Mouse (Mus musculus) heart, embryonic 14.5 days (tissue): ENCODE data around the gene Cidec. TPM values are rescaled to one million over a fixed set of nuclear protein-coding genes. Genes with fewer than 3 reads are reported as not detected.

Source experiments
- ATAC-seq: fragments of 200-750 bp; cut with Nextera tagmentation; 2 replicates; pipeline ENCODE4 v1.8.0; 2017; ENCODE audit warnings: low read depth, moderate TSS enrichment; ENCODE audit not compliant: insufficient number of reproducible peaks, insufficient read depth, low FRiP score
- H3K27ac ChIP-seq, 2 experiments: fragments of 200-500 bp in 1 of 2; fragments of 300-500 bp in 1 of 2; sonication (generic) in 1 of 2; replicated peaks in 1 of 2; 2 replicates each; pipeline ENCODE4 v1.5.1; 2012 to 2014; ENCODE audit warnings: low read depth in 2 of 2, low read length in 2 of 2, control low read depth in 1 of 2, mild to moderate bottlenecking in 1 of 2, mixed read lengths in 1 of 2; ENCODE audit not compliant: control insufficient read depth in 1 of 2, insufficient read depth in 1 of 2
- H3K27me3 ChIP-seq: fragments of 300-500 bp; sonication (generic); 2 replicates; pipeline ENCODE4 v1.6.1; 2014; ENCODE audit warnings: mild to moderate bottlenecking, low read length, control low read depth; ENCODE audit not compliant: control insufficient read depth, insufficient read depth
- H3K36me3 ChIP-seq: fragments of 300-500 bp; sonication (generic); 2 replicates; pipeline ENCODE4 v1.6.1; 2014; ENCODE audit warnings: mild to moderate bottlenecking, control low read depth, low read length, mixed read lengths; ENCODE audit not compliant: control insufficient read depth, insufficient read depth
- H3K4me1 ChIP-seq, 2 experiments: fragments of 200-500 bp in 1 of 2; fragments of 300-500 bp in 1 of 2; sonication (generic) in 1 of 2; 2 replicates each; pipeline ENCODE4 v1.6.1; 2012 to 2014; ENCODE audit warnings: low read length in 2 of 2, control low read depth in 1 of 2, mixed read lengths in 1 of 2; ENCODE audit not compliant: control insufficient read depth in 2 of 2, insufficient read depth in 2 of 2
- H3K4me2 ChIP-seq: fragments of 300-500 bp; sonication (generic); 2 replicates; pipeline ENCODE4 v1.6.1; 2014; ENCODE audit warnings: mild to moderate bottlenecking, low read length
- H3K4me3 ChIP-seq, 2 experiments: fragments of 200-500 bp in 1 of 2; fragments of 300-500 bp in 1 of 2; sonication (generic) in 1 of 2; 2 replicates each; pipeline ENCODE4 v1.5.1; 2012 to 2014; ENCODE audit warnings: low read length in 2 of 2, mild to moderate bottlenecking in 2 of 2, control low read depth in 1 of 2, low read depth in 1 of 2, moderate library complexity in 1 of 2; ENCODE audit not compliant: control insufficient read depth in 1 of 2, insufficient read depth in 1 of 2
- H3K9ac ChIP-seq: fragments of 300-500 bp; sonication (generic); 2 replicates; pipeline ENCODE4 v1.6.1; 2014; ENCODE audit warnings: mild to moderate bottlenecking, low read length
- H3K9me3 ChIP-seq: fragments of 300-500 bp; sonication (generic); 2 replicates; pipeline ENCODE4 v1.6.1; 2016; ENCODE audit warnings: low read length, control low read depth; ENCODE audit not compliant: control insufficient read depth
- WGBS: fragments of 180-500 bp; shearing (Covaris S2); extraction: QIAGEN DNeasy Blood & Tissue Kit; methylation state at CpG from one replicate; pipeline ENCODE4 v1.1.7; 2014; 5-methylcytosine and 5-hydroxymethylcytosine counted together
- polyA plus RNA-seq: library from polyadenylated mRNA; unstranded; fragments of >200 nt; fragmentation: Nextera tagmentation; extraction: Ambion mirVana; gene quantifications from 2 replicates; pipeline ENCODE4 v1.2.1, GENCODE M21; 2014

The Cidec gene
- not detected in 2 replicates for polyA plus RNA-seq

DNA sequence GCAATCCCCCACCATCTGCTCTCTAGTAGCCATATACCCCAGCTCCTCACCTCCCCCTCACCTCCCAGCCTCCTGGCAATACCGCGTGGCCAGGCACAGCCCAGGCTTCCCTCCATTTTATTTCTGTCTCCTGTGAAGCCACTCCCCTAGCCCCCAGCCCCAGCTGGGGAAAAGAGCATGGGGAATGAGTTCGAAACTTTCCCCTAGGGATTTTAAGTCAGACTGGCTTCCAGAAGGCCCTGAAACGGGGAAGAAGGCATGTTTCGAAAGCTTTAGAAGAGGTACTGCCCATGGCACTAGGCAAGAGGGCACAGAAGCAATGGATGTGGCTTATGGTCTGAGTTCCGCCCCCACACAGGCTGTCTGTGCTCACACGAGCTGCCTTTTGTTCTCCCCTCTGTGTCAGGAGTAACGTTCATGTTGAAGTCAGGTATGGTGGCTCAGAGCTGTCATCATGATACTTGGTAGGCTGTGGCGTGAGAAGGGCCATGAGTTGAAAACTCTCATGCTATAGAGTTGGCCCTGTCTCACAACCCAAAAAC lies at the start of gene Cidec:
Cidec (minus strand) TSS at position 97 of the 542 bp plus-strand sequence.
- Histone ChIP-seq H3K36me3 (no peaks in the 10 kb centered on the region), H3K4me1 (no peaks in the 10 kb centered on the region), H3K9ac (no peak within 1 kb of the TSS), H3K27me3 (no peaks in the 10 kb centered on the region), H3K4me2 (no peak within 1 kb of the TSS), H3K4me3 (no peak within 1 kb of the TSS), H3K27ac (no peak within 1 kb of the TSS), H3K9me3 (no peaks in the 10 kb centered on the region)
- no peak for ATAC-seq
- 71% methylated on average over 9 of the region's 9 CpGs for WGBS

- ATAC-seq = 0 out of 2 replicates have a peak, but pooled peaks have one; percentile 18
- Histone ChIP-seq H3K27me3 (peaks cover 4% of the 10 kb centered on the region; the same call in 1 of the 2 replicates), H3K36me3 (peaks cover 20% of the 10 kb centered on the region), H3K9ac (peak overlapping the region; percentile 78), H3K4me3 (peak overlapping the region; percentile 60 to 69), H3K4me2 (peak overlapping the region; percentile 79), H3K9me3 (no peaks in the 10 kb centered on the region), H3K4me1 (peaks cover 16 to 27% of the 10 kb centered on the region in 2 experiments), H3K27ac (peak overlapping the region; percentile 70 to 86)
- WGBS = 9% methylated on average over 10 of the region's 10 CpGs
Observed at GRCm38 (mm10) chr6:113483729-113484128, 48.2 kb upstream of the Cidec start.

DNA sequence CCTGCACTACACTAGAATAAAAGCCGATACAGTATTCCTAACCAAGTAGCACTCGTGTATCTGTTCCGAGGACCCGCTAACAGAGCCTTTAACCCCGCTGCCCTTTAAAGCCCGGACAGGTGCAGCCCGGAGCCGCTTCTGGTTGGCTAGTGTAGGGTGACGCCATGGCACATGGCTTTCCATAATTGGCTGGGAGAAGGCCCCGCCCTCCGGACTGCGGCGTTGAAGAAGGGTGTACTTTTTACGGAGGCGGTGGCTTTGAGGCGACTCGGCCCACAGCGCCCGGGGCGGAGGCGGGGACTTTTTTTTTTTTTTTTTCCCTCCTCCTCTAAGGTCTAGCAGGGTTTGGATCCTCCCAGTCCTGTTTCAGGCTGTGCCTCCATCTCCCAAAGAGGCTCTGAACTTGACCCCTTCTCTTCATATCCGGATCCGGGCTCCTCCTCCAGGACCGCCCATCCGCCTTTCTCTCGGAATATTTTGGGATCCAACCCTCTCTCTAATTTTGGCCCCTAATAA lies 47.6 kb upstream of the Cidec start, which contains the start of gene Creld1:
Creld1 (plus strand) TSS at position 198 of the 516 bp plus-strand sequence.
- Histone ChIP-seq H3K4me3 (peak within 1 kb of the TSS; percentile 60 to 69), H3K9ac (peak within 1 kb of the TSS; percentile 78), H3K4me2 (peak within 1 kb of the TSS; percentile 79), H3K4me1 (peaks cover 16 to 27% of the 10 kb centered on the region in 2 experiments), H3K27me3 (peaks cover 4% of the 10 kb centered on the region; the same call in 1 of the 2 replicates), H3K27ac (peak within 1 kb of the TSS; percentile 70 to 86), H3K36me3 (peaks cover 15% of the 10 kb centered on the region), H3K9me3 (no peaks in the 10 kb centered on the region)
- peak; percentile 95 for ATAC-seq
- under 1% methylated on average over 25 of the region's 26 CpGs for WGBS

GRCm38 (mm10) chr6:113482477-113483099 lies 47.0 kb upstream of the Cidec start:
- Histone ChIP-seq H3K36me3 (peaks cover 9% of the 10 kb centered on the region; the same call in 1 of the 2 replicates), H3K4me3 (peak overlapping the region; percentile 60 to 69), H3K9me3 (no peaks in the 10 kb centered on the region), H3K4me1 (peaks cover 16 to 27% of the 10 kb centered on the region in 2 experiments), H3K27me3 (peaks cover 4% of the 10 kb centered on the region; the same call in 1 of the 2 replicates), H3K9ac (peak overlapping the region; percentile 78), H3K4me2 (peak overlapping the region; percentile 79), H3K27ac (peak overlapping the region; percentile 70 to 86)
- peak; percentile 24; the same call in 1 of the 2 replicates for ATAC-seq
- WGBS = 1% methylated on average over 65 of the region's 65 CpGs

DNA sequence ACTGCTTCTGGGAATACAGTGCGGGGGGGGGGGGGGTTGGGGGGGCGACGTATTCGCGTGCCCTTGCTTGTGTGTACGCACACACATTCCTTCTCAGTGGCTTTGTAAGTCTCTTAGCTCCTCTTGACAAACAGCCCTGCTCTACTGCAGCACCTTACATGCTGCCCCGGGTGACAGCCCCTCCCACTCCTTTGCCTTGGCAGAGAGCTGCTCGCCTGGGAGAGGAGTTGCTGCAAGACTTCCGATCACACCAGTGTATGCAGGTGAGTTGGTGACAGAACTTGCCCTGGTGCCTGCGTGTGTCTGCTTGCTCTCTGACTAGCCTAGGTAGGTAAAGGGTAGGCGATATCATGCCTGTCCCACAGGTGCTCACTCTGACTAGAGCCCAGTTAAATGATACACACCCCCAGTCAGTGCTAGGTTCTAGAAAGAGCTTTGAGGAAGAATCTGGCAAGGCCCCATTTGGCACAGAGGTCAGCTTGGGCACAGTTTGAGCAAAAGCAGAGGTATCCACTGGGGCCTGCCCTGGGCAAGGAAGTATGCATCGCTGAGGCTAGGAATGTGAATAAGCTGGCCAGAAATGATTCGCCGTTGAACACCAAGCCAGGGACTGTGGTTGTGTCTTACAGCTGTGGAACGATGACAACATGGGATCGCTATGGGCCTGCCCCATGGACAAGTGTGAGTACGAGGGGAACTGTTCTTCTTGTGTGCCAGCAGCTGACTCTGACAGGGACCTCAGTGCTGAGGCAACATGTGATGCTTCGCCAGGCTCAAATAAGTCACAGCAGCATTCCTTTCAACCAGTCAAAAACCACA lies 45.2 kb upstream of the Cidec start:
- H3K9me3 ChIP-seq = no peaks in the 10 kb centered on the region
- H3K27me3 ChIP-seq = peaks cover 12% of the 10 kb centered on the region; the same call in 1 of the 2 replicates
- H3K27ac ChIP-seq = peak overlapping the region; percentile 33 to 61; a peak in 3 of 4 replicates
- WGBS = 45% methylated on average over 18 of the region's 18 CpGs
- H3K4me1 ChIP-seq = peaks cover 16 to 27% of the 10 kb centered on the region in 2 experiments
- H3K36me3 ChIP-seq = 0 out of 2 replicates have a peak, but pooled peaks cover 2% of the 10 kb centered on the region
- no peak overlapping the region for H3K4me3 ChIP-seq
- no peak overlapping the region for H3K9ac ChIP-seq
- no peak for ATAC-seq
- no peak overlapping the region for H3K4me2 ChIP-seq

DNA sequence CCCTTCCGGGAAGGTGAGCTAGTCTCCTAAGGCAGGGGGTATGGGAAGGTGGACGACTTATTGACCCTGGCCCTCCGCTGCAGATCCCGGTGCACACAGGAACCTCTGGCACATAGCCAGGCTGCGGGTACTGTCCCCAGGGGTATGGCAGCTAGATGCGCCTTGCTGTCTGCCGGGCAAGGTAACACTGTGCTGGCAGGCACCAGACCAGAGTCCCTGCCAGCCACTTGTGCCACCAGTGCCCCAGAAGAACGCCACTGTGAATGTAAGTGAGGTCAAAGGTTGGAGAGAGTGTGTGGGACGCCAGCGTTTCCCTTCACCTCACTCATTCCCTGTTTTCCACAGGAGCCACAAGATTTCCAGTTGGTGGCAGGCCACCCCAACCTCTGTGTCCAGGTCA lies 43.3 kb upstream of the Cidec start:
- no peak overlapping the region for H3K4me3 ChIP-seq
- no peaks in the 10 kb centered on the region for H3K36me3 ChIP-seq
- H3K4me2 ChIP-seq = no peak overlapping the region
- no peak overlapping the region for H3K9ac ChIP-seq
- no peaks in the 10 kb centered on the region for H3K9me3 ChIP-seq
- ATAC-seq = no peak
- 80% methylated on average over 10 of the region's 10 CpGs for WGBS
- peaks cover 11 to 19% of the 10 kb centered on the region in 2 experiments for H3K4me1 ChIP-seq
- H3K27ac ChIP-seq = no peak overlapping the region
- peaks cover 13% of the 10 kb centered on the region; the same call in 1 of the 2 replicates for H3K27me3 ChIP-seq

GRCm38 (mm10) chr6:113477353-113477752 lies 41.8 kb upstream of the Cidec start:
- H3K9ac ChIP-seq = no peak overlapping the region
- H3K4me3 ChIP-seq = no peak overlapping the region
- H3K9me3 ChIP-seq = no peaks in the 10 kb centered on the region
- H3K36me3 ChIP-seq = no peaks in the 10 kb centered on the region
- H3K4me1 ChIP-seq = peaks cover 9 to 17% of the 10 kb centered on the region in 2 experiments
- H3K27ac ChIP-seq = no peak overlapping the region
- H3K27me3 ChIP-seq = peaks cover 13% of the 10 kb centered on the region; the same call in 1 of the 2 replicates
- no peak overlapping the region for H3K4me2 ChIP-seq
- ATAC-seq = no peak
- 53% methylated on average over 7 of the region's 7 CpGs for WGBS
